ENCODE assay signal across 13 mouse cellular contexts in genomic region chr5:64324920-64325319, GRCm38 (mm10).
A peak's percentile ranks its signal among the peaks of the same experiment; 100 is the strongest.
DNase-seq lines count a peak whose midpoint lies in the region; ATAC-seq and TF ChIP-seq lines count a peak whose summit lies in the region.
"Had no signal": no experiment of that assay in that cellular context is flagged by ENCODE, and none has a peak within 500 bp of the region (broad histone marks: within the 10 kb centered on the region; RNA-seq: fewer than 3 reads in every experiment).

No protein-coding gene starts in this region.

- H3K9me3 ChIP-seq in kidney, embryonic 15.5 days (replicated peaks), result no peaks in the 10 kb centered on the region
- no peaks in the 10 kb centered on the region for H3K9me3 ChIP-seq in embryonic facial prominence, embryonic 11.5 days (replicated peaks; ENCODE audit: control insufficient read depth, low read length)
- no peaks in the 10 kb centered on the region for H3K9me3 ChIP-seq in forebrain, postnatal 0 days (ENCODE audit: low read length)
- H3K9me3 ChIP-seq in midbrain, embryonic 14.5 days (ENCODE audit: control insufficient read depth, low read length), result no peaks in the 10 kb centered on the region
- H3K9me3 ChIP-seq: liver, embryonic 13.5 days had no signal

- H3K36me3 ChIP-seq in kidney, embryonic 15.5 days, result peaks cover 46% of the 10 kb centered on the region
- H3K36me3 ChIP-seq in embryonic facial prominence, embryonic 11.5 days (replicated peaks; ENCODE audit: control insufficient read depth, insufficient read depth, low read depth, low read length), result no peaks in the 10 kb centered on the region; the same call in 1 of the 2 replicates
- H3K36me3 ChIP-seq in forebrain, postnatal 0 days (ENCODE audit: insufficient read depth), result no peaks in the 10 kb centered on the region
- 0 out of 2 replicates have a peak, but pooled peaks cover 2% of the 10 kb centered on the region for H3K36me3 ChIP-seq in midbrain, embryonic 14.5 days (ENCODE audit: control insufficient read depth, insufficient read depth, low read length)

- H3K4me3 ChIP-seq in kidney, embryonic 15.5 days (replicated peaks), result no peak overlapping the region
- no peak overlapping the region for H3K4me3 ChIP-seq in embryonic facial prominence, embryonic 11.5 days (ENCODE audit: low read depth, low read length)
- no peak overlapping the region for H3K4me3 ChIP-seq in forebrain, postnatal 0 days (ENCODE audit: low read depth, low read length)
- no peak overlapping the region for H3K4me3 ChIP-seq in midbrain, embryonic 14.5 days (replicated peaks; ENCODE audit: low read depth, low read length)
- H3K4me3 ChIP-seq: erythroblast, embryonic 14.5 days; liver, embryonic 13.5 days had no signal

- no peak overlapping the region for H3K9ac ChIP-seq in kidney, embryonic 15.5 days
- H3K9ac ChIP-seq in embryonic facial prominence, embryonic 11.5 days (replicated peaks; ENCODE audit: low read length), result no peak overlapping the region
- H3K9ac ChIP-seq in forebrain, postnatal 0 days, result no peak overlapping the region
- no peak overlapping the region for H3K9ac ChIP-seq in midbrain, embryonic 14.5 days (replicated peaks; ENCODE audit: low read length)
- H3K9ac ChIP-seq: liver, embryonic 13.5 days had no signal

- TF ChIP-seq CTCF in forebrain, postnatal 0 days (IDR thresholded peaks at IDR 0.05; ENCODE audit: low read depth), result no peak

- WGBS in kidney, embryonic 15.5 days, result 86% methylated on average over 8 of the region's 8 CpGs
- WGBS in embryonic facial prominence, embryonic 11.5 days, result 64% methylated on average over 8 of the region's 8 CpGs
- 51% methylated on average over 8 of the region's 8 CpGs for WGBS in forebrain, postnatal 0 days
- WGBS in midbrain, embryonic 14.5 days, result 66% methylated on average over 8 of the region's 8 CpGs

- H3K27ac ChIP-seq in kidney, embryonic 15.5 days, result peak overlapping the region; percentile 48
- H3K27ac ChIP-seq in embryonic facial prominence, embryonic 11.5 days (replicated peaks; ENCODE audit: low read depth, low read length), result 0 out of 2 replicates have a peak overlapping the region, but pooled peaks have one; percentile 35
- H3K27ac ChIP-seq in forebrain, postnatal 0 days (ENCODE audit: low read depth, low read length), result peak overlapping the region; percentile 66
- H3K27ac ChIP-seq in midbrain, embryonic 14.5 days (replicated peaks; ENCODE audit: low read depth, low read length), result peak overlapping the region; percentile 20; the same call in 1 of the 2 replicates

- ATAC-seq in kidney, embryonic 15.5 days (replicated peaks; ENCODE audit: low FRiP score), result no peak
- ATAC-seq in embryonic facial prominence, embryonic 11.5 days (replicated peaks; ENCODE audit: insufficient number of reproducible peaks, low FRiP score, low TSS enrichment, low read depth), result no peak
- peak; percentile 72 for ATAC-seq in forebrain, postnatal 0 days
- ATAC-seq in midbrain, embryonic 14.5 days (ENCODE audit: low FRiP score, low TSS enrichment), result no peak

- peaks cover 40% of the 10 kb centered on the region for H3K4me1 ChIP-seq in kidney, embryonic 15.5 days
- peaks cover 2% of the 10 kb centered on the region for H3K4me1 ChIP-seq in embryonic facial prominence, embryonic 11.5 days (ENCODE audit: control insufficient read depth, insufficient read depth, low read length)
- peaks cover 8% of the 10 kb centered on the region; the same call in 1 of the 2 replicates for H3K4me1 ChIP-seq in forebrain, postnatal 0 days (ENCODE audit: insufficient read depth)
- H3K4me1 ChIP-seq in midbrain, embryonic 14.5 days (ENCODE audit: control insufficient read depth, insufficient read depth, low read length), result peaks cover 10% of the 10 kb centered on the region

- H3K4me2 ChIP-seq in kidney, embryonic 15.5 days, result no peak overlapping the region
- no peak overlapping the region for H3K4me2 ChIP-seq in embryonic facial prominence, embryonic 11.5 days (ENCODE audit: low read depth, low read length)
- H3K4me2 ChIP-seq in forebrain, postnatal 0 days (ENCODE audit: low read depth), result no peak overlapping the region
- H3K4me2 ChIP-seq in midbrain, embryonic 14.5 days (ENCODE audit: low read length), result no peak overlapping the region
- H3K4me2 ChIP-seq: liver, embryonic 13.5 days had no signal

- H3K27me3 ChIP-seq in kidney, embryonic 15.5 days, result no peaks in the 10 kb centered on the region
- no peaks in the 10 kb centered on the region for H3K27me3 ChIP-seq in embryonic facial prominence, embryonic 11.5 days (ENCODE audit: control insufficient read depth, insufficient read depth, low read length)
- H3K27me3 ChIP-seq in forebrain, postnatal 0 days (ENCODE audit: insufficient read depth, low read length), result no peaks in the 10 kb centered on the region
- H3K27me3 ChIP-seq in midbrain, embryonic 14.5 days (ENCODE audit: control insufficient read depth, insufficient read depth, low read length), result no peaks in the 10 kb centered on the region
- H3K27me3 ChIP-seq: liver, embryonic 13.5 days had no signal

- no peak for DNase-seq in kidney, adult 18-20 months
- DNase-seq in embryonic facial prominence, embryonic 11.5 days (ENCODE audit: low spot score), result no peak
- DNase-seq in forebrain, postnatal 0 days, result no peak
- peak; percentile 35 for DNase-seq in midbrain, embryonic 14.5 days
- no peak for DNase-seq in lung, postnatal 36 days
- DNase-seq in embryo, embryonic 10.5 days (ENCODE audit: low spot score), result no peak
- DNase-seq: cerebellum, adult 9-11 months; heart, postnatal 4 days; liver, embryonic 13.5 days; right cerebral cortex, adult 18-20 months; thymus, postnatal 4 days had no signal
